Mouse (Mus musculus) adrenal gland, postnatal 36 days (tissue): Measurements from ENCODE around the gene Olfr141. TPM values are rescaled to one million over a fixed set of nuclear protein-coding genes. Genes with fewer than 3 reads are reported as not detected.

Experiments
- DNase-seq, 2 experiments: peaks; one replicate each; pipeline ENCODE4 v3.0.0; 2021; ENCODE audit warnings: mixed read lengths in 1 of 2
- long read RNA-seq, 2 experiments: library from polyadenylated mRNA; stranded (forward); transcript quantifications; one replicate each; pipeline ENCODE4 v2.0.0; 2021; ENCODE audit warnings: borderline sequencing depth in 2 of 2
- total RNA-seq, 2 experiments: library from RNA; stranded (reverse); gene quantifications; 2 replicates each; pipeline ENCODE4 v1.2.3; 2021

Gene Olfr141
- total RNA-seq = not detected
- long read RNA-seq, experiment 1 = 0 reads
- long read RNA-seq, experiment 2 = 0 reads

GRCm38 (mm10) chr2:86809918-86810317 is at the start of gene Olfr141:
Gene Olfr141, minus strand, starts transcription at chr2:86810018.
- no peak for DNase-seq

DNA sequence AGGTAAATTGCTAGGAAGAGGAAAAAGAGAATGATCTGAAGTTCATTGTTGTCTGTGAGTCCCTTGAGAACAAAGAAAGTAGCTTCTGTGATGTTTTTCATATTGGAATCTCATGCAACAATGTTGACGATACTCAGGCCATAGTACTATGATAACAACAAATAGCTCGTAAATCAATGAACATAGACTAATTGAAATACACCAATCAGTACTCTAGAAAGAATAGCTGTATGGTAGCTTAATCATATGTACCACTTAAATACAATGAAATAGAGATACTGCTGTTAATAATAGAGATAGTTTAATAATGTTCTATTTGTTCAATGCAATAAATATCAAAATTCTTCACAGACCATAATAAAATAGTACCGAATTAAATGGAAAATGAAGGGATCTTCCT is 41.8 kb upstream of the Olfr141 start, which contains the start of gene Olfr1095:
Gene Olfr1095, minus strand, starts transcription at position 101 of the 400 bp plus-strand sequence.
- DNase-seq = no peak

- no peak for DNase-seq
These were observed 14.5 kb upstream of the Olfr141 start, which contains the start of gene Olfr1094 for GRCm38 (mm10) chr2:86824363-86824762. Gene Olfr1094, plus strand, starts transcription at chr2:86824663.

- DNase-seq = no peak
These were observed 27.6 kb downstream of the Olfr141 start, which contains the start of gene Olfr1093 for GRCm38 (mm10) chr2:86782179-86782578. Gene Olfr1093, plus strand, starts transcription at chr2:86782479.

- DNase-seq = no peak
These were observed 48.8 kb downstream of the Olfr141 start for GRCm38 (mm10) chr2:86761050-86761449.

DNA sequence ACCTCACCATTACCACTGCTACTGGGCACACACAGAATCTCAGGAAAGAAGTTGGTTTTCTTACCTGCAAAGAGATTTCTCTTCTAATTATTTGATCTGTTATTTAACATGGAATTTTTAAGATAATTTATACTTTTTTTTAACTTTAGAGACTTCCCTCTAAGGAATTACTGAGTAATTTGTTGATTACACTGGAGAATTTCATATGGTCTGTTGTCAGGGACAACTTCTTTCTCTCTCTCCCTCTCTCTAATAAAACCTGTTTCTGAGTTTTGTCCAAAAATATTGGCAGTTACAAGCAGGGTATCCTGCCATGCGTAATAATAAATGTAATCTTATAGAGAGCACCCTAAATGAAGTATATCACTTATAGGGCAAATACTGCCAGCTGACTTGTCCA is 50.9 kb downstream of the Olfr141 start, which contains the start of gene Olfr1090:
Gene Olfr1090, minus strand, starts transcription at position 101 of the 400 bp plus-strand sequence.
- no peak for DNase-seq

Other genes starting within 250 kb of the Olfr141 start
- not detected for gene Olfr1082, start 211.1 kb downstream of the Olfr141 start, total RNA-seq
- not detected for gene Olfr1084, start 170.3 kb downstream of the Olfr141 start, total RNA-seq
- gene Olfr1085, start 148.0 kb downstream of the Olfr141 start, total RNA-seq = not detected
- gene Olfr1086, start 129.9 kb downstream of the Olfr141 start, total RNA-seq = not detected
- not detected for gene Olfr1087, start 111.6 kb downstream of the Olfr141 start, total RNA-seq
- not detected for gene Olfr1089, start 76.3 kb downstream of the Olfr141 start, total RNA-seq
- gene Olfr1090, start 51.0 kb downstream of the Olfr141 start, total RNA-seq = not detected
- not detected for gene Olfr1093, start 27.5 kb downstream of the Olfr141 start, total RNA-seq
- not detected for gene Olfr1094, start 14.6 kb upstream of the Olfr141 start, total RNA-seq
- gene Olfr1095, start 41.7 kb upstream of the Olfr141 start, total RNA-seq = not detected
- not detected for gene Gm13723, start 64.8 kb upstream of the Olfr141 start, total RNA-seq
- not detected for gene Olfr1097, start 82.2 kb upstream of the Olfr141 start, total RNA-seq
- not detected for gene Olfr1098, start 114.5 kb upstream of the Olfr141 start, total RNA-seq
- gene Olfr1099, start 150.7 kb upstream of the Olfr141 start, total RNA-seq = not detected
- gene Olfr1100, start 169.9 kb upstream of the Olfr141 start, total RNA-seq = not detected
- not detected for gene Olfr1101, start 181.2 kb upstream of the Olfr141 start, total RNA-seq
- gene Olfr1102, start 188.4 kb upstream of the Olfr141 start, total RNA-seq = not detected
- gene Olfr1104, start 217.1 kb upstream of the Olfr141 start, total RNA-seq = not detected
- gene Olfr1105, start 226.5 kb upstream of the Olfr141 start, total RNA-seq = not detected
- gene Olfr1106, start 242.3 kb upstream of the Olfr141 start, total RNA-seq = not detected